Mouse (Mus musculus) thymus, postnatal 4 days (tissue): ENCODE measurements around the gene Mapk8ip2.
"Not testable (repeated sequence)": the region's sequence is repeated elsewhere in the genome, so short reads cannot be mapped to it uniquely, and the experiment has no call there.

Experiments
- DNase-seq: peaks from one replicate; pipeline ENCODE4 v3.0.0; 2021

Gene Mapk8ip2

DNA sequence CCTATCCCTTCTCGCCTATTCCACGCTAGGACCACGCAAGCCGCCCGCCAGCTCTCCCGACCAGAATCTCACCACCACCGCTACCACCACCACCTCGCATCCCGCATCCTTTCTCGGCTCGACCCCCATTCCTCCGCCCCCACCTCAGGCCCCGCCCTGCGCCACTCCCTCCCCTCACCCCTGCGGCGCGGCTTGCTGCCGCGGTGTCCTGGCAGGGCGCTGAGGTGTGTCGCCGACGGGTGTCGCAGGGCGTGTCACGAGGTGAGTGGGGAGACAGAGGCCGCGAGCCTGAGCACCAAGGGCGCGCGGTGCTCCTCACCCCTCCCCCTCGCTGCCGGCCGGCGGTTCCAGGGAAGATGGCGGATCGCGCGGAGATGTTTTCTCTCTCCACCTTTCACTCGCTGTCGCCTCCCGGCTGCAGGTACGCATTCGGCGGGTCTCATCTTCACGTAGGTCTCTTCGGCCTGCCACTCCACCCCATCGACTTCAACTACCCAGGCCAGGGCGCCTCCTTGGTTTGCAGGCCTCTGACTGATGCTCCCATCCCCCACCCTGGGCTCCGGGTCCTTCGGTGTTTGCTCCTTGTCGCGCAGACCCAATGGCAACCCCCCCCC, at the start of gene Mapk8ip2:
Gene Mapk8ip2, plus strand, starts transcription at position 49 of the 614 bp plus-strand sequence.
- DNase-seq = peak; percentile 22

DNA sequence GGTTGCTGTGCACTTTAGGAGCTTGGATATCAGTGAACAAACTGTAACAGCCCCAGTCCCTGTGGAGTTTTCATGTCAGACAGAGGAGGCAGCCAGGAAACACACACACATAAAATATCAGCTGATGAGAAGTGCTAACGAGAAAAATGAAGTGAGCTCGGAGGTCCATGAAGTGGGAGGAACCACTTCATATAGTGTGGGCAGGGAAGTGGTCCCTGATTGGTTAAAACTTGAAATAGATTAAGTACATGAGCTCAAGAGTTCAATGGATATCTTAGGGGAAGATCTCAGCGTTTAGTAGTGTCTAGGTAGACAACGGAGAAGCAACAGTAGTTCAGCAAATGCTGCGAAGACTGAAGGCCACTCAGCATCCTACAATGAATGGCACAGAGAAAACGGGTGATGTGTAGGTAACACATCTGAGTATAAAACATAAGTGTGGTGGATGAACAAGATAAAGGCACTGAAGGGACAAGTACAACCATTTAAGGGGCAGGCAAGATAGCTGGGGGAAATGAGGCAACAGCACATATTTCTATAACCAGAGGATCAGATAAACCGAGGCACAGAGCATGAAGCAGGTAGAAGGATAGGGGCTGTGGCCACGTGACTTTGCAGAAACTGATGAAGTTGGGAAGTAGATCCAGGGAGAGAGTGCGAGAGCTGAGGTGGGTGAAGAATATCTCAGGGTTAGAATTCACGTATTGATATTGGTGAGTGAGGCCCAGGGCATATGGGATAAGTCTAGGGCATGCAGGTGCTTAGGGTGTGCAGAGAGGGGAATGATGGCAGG, 48.7 kb upstream of the Mapk8ip2 start:
- no peak for DNase-seq

DNA sequence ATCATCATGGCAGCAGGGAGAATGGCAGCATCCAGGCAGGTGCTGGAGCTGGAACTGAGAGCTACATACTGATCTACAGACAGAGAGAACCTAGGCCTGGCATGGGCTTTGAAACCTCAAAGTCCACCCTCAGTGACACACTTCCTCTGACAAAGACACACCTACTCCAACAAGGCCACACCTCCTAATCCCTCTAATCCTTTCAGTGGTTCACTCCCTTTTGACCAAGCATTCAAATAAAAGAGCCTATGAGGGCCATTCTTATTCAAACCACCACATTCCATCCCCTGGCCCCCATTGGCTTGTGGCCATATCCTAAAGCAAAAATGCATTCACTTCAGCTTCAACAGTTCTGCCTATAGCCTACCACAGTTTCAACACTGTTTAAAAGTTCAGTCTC, 47.0 kb upstream of the Mapk8ip2 start:
- no peak for DNase-seq

DNA sequence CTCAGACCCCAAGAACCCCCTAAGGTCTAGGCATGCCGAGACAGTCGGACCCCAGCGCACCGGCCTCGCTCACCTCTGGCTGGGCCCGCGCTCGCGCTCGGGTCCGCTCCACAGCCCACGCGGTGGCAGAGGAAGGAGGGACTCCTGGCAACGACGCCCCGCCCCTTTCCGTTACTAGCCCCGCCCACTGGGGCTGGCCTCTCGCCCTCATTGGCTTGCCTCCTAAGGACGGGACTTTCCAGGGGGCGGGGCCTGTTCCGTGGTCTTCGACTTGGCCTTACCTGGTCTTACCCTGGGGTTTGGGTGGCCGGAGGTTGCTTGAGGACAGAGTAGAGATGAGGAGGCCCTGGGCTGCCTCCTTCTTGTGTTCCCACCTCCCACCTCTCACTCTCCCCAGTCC, 43.6 kb upstream of the Mapk8ip2 start, which contains the start of gene Syce3:
Gene Syce3, minus strand, starts transcription at position 386 of the 400 bp plus-strand sequence.
- no peak for DNase-seq

DNA sequence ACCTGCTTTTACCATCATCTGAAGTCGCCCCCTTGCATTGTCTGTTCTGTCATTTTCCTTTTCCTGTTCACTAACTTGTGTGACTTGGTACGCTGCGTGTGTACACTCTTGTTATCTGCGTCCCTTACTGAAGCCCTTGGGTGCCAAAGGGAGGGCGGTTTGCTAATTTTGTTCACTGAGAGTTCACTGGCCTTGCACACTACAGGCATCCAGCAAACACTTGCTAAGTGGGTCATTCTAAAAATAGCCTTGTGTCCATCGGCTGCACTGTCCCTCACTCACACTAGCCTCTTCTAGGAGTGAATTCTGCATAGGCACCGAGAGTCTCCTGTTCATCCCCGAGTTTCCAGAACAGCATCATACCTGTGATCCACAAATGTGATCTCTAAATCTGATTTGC, 38.4 kb upstream of the Mapk8ip2 start:
- no peak for DNase-seq

DNA sequence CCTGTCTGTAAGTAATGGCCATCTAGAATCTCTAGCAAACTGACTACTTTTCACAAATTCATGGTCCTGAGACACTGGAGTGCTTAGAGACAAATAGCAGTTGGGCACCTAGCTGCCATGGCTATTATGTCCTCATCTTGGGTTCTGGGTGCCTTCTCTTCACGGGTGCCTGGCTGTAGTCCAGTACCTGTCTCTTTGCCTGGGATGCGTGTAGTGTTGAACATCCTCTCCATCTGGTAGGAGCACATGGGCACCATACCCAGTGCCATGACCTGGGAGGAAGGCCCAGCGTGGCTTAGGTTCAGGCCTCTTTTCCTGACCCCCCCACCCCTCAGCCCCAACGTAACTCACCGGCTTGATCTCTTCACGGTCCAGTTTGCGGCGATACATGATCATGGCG, 31.8 kb upstream of the Mapk8ip2 start:
- DNase-seq = no peak

DNA sequence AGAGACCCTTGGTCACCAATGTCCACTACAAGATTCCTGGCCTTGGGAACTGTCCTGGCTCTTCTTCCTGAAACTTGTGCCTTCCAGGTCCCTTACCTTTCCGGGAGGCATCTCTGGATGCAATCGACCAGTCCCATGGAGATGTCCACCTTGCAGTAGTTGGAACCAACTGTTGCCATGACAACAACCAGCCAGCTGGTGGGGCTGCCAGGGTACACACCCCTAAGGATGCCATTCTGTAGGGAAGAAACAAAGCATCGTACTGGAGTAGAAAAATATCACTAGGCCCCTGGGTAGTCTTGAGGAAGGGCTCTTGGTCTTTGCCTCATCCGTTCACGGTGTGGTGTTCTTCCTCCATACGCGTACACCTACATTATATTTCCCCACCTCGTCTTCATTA, 29.1 kb upstream of the Mapk8ip2 start:
- no peak for DNase-seq

DNA sequence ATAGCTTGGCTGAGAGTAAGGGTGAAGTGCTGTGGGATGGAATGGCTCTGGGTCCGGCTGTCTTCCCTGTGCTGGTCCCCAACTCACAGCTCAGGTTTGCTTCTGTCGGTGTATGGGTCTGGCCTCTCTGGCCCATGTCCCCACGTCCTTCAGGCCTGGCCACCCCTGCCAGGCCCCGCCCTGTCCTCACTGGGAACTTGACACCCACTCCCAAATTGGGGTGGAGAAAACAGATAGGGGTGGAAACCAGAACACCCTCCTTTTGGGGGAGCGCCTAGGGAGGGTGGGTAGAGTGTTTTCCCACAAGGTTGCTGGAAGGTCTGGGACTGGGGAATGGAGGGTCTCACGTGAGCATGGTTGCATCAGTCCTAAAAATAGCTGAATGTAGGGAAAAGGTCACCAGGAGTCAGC, 28.0 kb upstream of the Mapk8ip2 start, which contains the start of gene Cpt1b:
Gene Cpt1b, minus strand, starts transcription at position 153 of the 411 bp plus-strand sequence.
- DNase-seq = no peak

DNA sequence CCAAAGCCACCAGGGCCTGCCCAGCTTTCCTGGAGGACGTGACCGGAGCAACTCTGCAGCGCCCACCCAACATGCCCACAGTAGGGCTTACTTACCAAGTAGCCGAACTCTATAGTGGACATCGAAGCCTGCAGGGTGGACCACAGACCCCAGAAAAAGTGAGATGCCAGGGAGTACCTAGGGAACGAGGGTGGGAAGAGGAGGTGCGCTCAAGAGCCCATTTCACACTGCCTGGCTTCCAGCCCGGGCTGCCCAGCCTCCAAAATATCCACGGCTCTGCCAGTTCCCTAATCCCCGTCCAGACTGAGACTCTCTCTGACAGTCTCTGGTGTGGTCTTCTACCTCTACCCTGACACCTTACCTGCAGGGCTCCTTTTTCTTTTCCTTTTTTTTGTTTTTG, 27.0 kb upstream of the Mapk8ip2 start:
- no peak for DNase-seq

DNA sequence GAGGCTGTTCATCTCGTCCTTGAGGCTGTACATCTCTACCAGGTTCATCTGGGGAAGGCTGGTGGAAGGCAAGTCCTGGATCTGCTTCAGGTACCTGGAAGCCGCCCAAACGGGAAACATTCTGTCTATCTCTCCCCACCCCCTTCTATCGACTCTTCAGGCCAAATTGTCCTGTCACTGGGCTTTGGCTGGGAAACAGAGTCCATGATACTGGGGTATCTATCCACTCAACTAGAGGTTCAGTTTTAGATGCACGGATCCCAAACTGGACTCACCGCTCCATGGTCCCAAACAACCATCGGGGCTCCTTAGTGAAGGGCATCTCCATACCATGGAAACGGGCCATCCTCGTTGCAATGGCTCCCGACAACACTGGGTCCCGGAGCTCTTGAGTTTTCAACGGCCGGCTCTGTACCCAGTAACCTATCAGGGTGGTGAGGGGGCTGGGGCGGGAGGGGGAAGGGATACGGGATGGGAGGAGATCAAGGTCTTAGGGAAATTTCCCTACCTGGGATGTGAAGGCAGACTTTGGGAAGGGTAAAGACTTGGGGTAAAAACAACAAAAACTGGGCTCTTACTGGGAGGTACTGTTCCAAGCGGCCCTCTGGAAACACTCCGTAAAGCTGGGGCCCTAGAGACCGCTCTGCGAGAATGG, 25.4 kb upstream of the Mapk8ip2 start:
- no peak for DNase-seq

DNA sequence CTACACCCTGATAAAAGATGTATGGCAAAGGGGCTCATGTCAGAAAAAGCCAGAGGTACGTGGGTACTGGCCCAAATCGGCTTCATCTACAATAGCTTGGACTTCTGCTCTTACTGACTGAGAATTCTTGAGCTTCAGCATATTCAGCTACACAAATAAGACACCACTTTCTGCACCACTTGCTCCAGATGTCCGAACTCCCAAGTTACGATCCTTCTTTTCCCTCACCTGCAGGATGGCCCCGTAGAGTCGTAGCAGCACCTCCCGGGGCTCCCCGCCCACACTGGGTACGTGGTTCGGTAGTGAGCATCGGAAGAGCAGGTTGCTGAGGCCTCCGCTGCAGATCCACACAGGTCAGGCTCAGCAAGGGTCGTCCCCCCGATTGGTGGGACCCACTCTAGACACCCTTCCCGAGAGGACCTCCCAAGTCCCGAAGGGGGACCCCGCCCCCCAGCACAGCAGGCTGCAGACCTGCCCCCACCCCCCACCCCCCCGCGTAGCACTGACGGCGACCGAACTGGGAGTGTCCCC, 24.8 kb upstream of the Mapk8ip2 start:
- no peak for DNase-seq

DNA sequence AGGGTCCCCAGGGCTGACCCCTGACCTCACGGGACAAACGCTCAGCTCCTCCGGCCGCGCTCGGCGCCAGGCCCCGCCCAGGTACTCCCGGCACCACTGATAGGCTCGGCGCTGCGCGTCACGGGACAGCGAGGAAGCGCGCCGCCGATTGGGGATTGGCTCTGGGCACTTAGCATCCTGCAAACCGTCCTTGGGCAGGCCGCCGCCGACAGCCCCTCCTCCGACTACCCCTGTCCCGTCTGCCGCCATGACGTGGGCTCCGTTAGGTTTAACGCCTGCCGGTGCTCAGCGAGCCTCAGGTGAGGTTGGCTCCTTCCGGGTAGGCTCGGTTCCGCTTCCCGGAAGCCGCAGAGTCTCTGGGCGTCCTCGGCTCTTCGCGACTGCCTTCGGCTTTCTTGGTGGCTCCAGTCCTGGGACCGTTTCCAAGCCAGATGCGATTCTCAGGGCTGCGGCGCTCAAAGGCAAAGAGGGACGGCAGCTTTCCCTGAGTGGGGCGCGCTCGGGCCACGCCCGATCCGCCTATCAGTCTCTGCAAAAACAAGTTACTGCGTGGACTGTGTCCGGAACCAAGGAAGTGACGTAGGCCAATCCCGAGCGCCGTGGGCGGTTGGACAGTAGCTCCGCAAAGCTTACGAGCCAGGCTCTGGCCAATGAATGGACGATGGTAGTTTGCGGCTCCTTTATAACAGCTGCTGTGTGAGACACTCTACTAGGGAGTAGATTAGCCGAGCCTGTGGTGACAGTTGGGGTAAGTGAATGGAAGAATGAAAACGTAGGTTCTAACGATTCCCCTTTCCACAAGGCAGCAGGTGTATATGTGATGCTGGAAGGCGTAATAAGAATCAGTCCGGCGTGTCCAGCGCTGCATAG, 24.1 kb upstream of the Mapk8ip2 start, which contains the start of the genes C730034F03Rik, Gm44502 and Chkb:
Gene C730034F03Rik, plus strand, starts transcription at position 238 of the 870 bp plus-strand sequence.
Gene Gm44502, minus strand, starts transcription at position 345 of the 870 bp plus-strand sequence.
Gene Chkb, minus strand, starts transcription at position 557 of the 870 bp plus-strand sequence.
- DNase-seq = peak; percentile 93

DNA sequence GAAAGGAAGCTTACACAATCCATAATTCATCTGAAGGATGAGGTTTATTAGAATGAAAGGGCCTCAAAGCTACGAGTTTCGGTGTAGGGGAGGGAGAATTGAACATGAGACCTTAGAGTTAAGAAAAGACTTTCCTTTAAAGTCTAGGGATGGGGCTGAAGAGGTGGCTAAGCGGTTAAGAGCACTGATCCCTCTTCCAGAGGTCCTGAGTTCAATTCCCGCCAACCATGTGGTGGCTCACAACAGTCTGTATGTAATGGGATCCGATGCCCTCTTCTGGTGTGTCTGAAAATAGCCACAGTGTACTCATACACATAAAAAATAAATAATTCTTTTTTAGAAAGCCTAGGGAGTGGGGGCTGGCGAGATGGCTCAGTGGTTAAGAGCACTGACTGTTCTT, 23.4 kb upstream of the Mapk8ip2 start:
- DNase-seq = no peak

DNA sequence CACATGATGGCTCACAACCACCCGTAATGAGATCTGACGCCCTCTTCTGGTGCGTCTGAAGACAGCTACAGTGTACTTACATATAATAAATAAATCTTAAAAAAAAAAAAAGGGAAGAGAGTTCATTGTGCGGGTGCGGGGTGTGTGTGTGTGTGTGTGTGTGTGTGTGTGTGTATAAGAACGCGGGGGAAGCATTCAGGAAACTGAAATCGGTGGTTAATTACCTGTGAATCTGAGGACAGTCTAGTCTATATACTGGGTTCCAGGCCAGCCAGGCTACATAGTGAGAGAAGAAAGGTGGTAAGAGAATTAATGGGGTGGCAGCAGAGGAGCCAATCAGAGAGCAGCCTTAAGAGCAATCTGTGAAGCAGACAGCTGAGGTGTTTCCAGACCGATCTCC, 22.9 kb upstream of the Mapk8ip2 start:
- not testable (repeated sequence) for DNase-seq

DNA sequence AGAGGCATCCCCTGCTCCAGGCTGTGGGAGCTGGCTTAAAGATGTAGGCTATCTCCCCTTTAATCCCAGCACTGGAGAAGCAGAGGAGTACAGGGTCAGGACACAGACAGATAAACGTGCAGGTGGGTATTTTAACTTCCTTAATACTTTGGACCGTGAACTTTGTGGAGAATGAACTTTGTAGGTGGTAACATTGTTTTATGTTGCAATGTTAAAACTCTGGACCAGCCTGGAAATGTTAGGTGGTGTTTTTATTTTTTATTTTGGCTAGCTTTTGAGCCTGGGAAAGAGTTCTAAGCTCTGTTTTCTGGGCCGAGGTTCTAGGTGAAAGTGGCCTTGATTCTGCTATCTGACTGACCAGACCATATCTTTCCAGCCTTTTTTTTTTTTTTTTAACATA, 22.4 kb upstream of the Mapk8ip2 start:
- DNase-seq = no peak

DNA sequence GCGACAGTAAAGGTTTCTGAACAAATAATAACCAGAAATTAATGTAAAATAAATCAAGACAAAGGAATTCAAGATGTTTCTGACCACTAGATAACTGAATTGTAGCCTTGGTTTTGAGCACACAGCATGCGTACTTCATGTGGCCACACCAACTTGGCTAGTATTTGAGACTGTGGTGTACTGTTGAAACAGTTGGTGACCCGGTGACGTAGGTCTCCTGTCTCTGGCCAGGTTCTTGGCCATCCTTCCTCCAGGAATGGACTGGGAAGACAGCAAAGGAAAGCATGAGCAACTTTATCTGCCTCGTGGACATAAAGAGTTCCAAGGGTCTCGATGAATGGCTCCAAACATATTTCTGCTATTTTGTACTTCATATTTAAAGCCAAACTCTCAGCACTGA, 21.9 kb upstream of the Mapk8ip2 start:
- no peak for DNase-seq

DNA sequence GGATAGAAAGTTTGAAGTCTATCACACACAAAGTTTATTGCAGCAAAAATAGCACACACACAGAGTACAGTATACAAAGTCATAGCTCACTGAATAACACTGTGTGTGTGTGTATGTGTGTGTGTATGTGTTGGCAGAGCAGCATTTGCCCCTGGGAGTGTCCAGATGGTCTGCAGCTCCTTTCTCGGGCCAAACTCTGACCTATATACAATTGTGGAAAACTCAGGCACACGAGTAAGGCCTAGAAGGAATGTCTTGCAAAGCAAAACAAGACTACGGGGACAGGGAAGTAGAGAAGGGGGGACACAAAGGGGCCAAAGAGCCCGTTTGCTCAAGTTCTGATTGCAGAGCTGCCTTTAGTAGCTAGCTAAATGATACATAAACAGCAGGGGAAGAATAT, 20.8 kb upstream of the Mapk8ip2 start:
- no peak for DNase-seq

DNA sequence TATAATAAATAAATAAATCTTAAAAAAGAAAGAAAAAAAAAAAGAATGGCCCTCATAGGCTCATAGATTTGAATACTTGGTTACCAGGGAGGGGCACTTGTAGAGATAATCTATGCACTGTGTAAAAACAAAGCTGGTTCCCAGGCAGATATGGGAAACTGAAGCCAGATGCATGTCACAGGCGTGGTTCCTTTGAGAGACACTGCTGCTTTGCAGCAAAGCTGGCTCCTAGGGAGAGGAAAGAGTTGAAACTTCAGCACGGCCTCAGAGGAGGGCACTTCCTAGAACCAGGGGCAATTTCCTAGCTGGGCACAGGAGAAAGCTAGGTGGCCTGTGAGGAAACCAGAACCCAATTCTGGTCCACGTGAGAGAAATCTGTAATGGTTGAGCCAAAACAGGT, 19.6 kb upstream of the Mapk8ip2 start:
- no peak for DNase-seq

DNA sequence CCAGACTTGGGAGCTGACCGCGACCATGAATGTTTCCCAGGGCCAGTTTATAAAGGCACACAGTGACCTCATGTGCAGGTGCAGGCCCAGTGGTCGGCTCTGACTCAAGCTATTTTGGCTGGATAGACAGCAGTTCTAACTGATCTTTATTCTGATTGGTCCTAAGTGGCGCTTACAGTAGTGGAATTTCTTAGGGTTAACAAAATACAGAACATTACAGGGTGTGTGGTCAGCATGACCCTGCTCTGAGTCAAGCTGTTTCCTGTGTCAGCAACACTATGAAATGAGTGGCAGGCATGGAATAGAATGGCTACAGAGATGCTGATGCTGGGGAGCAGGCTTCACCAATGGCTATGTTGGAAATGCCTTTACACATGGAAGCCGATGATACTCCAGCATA, 17.8 kb upstream of the Mapk8ip2 start:
- DNase-seq = no peak

DNA sequence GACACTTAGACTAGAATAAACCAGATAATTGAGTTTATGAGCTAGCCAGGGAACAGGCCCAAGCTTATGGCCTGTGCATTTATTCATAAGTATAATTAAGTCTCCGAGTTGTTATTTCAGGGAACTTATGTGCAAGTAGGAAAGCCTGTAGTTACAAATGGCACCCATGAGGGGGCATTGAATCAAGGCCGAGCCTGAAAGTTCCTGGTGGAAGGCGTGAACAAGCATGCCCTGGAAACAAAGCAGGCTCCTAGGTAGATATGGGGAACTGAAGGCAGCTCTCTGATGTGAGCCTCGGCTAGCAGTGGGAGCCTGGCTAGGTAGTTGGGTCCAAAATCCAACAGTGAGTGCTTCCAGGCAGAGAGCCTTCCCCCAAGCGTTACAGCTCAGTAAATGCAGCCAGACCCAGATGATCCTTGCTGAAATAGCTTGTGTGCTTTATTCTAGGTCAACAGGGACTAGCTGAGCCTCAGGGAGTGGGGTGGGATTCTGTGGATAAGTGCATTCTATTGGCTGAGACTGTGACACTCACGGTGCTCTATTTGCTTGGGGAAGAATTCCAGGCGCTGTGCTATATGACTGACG, 11.1 kb upstream of the Mapk8ip2 start:
- no peak for DNase-seq

DNA sequence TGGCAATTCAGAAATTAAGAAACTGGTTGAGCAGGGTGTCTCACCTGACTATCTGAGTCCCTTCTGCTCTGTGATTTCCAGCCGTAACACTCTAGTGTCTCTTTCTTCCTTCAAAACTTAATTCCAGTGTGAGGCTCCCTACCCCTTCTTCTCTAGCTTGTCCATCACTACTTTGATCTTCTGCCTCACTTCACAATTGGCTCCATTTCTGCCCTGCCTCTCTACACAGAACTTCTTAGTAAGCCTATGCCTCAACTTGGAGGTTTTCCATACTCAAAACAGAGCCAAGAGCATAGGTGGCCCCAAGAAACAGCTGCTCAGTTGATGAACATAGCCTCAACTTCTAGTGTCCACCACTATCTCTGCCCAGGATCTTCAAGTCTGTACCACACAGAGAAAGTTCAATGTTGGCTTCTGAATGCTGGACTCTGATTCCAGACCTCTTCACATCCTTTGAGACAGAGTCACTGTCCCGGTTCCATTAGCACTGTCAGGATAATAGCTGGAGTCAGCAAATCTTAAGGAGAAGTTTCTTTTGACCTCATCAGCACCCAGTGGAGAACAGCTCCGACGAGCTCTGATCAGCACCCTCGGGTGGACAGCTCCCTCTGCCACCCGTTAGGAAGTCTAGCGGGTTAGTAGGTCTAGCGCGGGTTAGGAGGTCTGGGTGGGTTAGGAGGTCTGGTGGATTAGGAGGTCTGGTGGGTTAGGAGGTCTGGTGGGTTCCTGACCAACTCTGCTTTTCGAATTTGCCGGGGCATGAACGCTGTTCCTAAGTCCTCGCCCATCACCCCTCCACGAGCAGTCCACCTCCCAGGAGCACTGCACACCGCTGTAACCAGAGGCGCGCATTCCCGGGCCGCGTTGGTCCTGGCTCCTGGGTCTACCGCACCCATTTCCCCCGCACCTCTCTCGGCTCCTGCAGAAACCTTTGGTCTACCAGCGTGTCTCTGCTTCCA, 528 bp upstream of the Mapk8ip2 start:
- peak; percentile 84 for DNase-seq
